Mouse (Mus musculus) cortical plate, adult 2 months (tissue): ENCODE results near the gene Gm37240.

Source experiments
- CTCF ChIP-seq: fragments of 200-500 bp; IDR thresholded peaks from 2 replicates; pipeline ENCODE4 v1.5.1; 2011; ENCODE audit warnings: mild to moderate bottlenecking, control low read depth, low read length; ENCODE audit not compliant: insufficient read depth; ENCODE audit errors: extremely low read depth
- POLR2A ChIP-seq: fragments of 200-500 bp; IDR thresholded peaks from 2 replicates; pipeline ENCODE4 v1.6.1; 2011; ENCODE audit warnings: mild to moderate bottlenecking, low read length, control low read depth; ENCODE audit not compliant: insufficient read depth; ENCODE audit errors: extremely low read depth

DNA sequence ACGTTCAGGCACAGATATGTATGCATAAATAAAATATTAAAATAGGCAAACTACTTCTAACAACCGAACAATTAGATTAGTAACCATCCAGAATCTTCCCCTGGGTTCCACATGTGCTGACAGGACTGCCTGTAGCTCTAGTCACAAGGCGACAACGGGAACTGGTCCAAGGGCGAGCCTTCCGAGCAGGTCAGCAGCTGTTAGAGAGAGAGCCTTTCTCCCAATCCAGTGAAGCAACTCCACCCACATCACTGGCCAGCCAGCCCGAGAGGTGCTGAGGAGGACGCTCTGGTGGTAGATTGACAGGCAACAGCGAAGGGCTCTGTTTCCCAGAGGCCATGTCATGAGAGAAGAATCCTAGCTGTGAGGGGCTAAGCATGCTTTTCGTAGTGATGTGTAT lies 1178.8 kb downstream of the Gm37240 start:
- no peak for TF ChIP-seq CTCF
- TF ChIP-seq POLR2A, result no peak
